Mouse (Mus musculus) skeletal muscle tissue, adult 2 months (tissue): ENCODE measurements around the gene Sfmbt2.

Experiments
- DNase-seq: peaks from one replicate; pipeline ENCODE4 v3.0.0-alpha.2; 2012; ENCODE audit warnings: low read depth, low spot score

Gene Sfmbt2

DNA sequence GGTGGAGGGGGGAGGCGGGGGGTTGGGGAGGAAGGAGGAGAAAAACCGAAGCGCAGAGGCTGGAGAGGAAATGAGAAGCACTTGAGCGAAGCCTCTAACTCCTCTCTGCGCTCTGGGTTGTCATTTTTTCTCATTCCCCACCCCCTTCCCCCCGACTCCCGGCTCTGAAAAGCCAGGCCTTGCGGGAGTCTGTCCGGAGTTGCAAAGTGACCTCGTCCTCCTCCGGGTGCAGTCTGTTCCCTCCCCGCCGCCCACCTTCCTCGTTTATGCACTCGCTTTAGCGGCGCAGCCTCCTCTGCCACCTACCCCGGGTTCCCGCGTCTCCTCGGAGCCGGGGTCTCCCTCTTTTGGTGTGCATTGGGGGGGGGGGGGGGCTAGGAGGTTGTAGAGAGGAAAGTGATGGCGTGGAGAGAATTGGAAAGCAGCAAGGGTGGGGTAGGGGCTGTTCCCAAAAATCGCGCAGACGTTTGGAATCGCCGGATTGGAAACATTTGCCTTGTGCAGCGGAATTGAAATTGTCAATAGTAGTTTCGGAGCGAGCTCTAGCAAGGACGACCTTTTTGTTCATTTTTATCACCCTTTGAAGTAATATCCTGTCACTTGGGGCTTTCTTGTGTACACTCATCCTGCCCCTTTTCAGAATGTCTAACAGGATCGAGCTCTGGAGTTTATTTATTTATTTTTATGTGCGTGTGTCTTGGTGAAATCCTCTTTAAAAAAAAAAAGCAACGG is 2.6 kb downstream of the Sfmbt2 start:
- no peak for DNase-seq

DNA sequence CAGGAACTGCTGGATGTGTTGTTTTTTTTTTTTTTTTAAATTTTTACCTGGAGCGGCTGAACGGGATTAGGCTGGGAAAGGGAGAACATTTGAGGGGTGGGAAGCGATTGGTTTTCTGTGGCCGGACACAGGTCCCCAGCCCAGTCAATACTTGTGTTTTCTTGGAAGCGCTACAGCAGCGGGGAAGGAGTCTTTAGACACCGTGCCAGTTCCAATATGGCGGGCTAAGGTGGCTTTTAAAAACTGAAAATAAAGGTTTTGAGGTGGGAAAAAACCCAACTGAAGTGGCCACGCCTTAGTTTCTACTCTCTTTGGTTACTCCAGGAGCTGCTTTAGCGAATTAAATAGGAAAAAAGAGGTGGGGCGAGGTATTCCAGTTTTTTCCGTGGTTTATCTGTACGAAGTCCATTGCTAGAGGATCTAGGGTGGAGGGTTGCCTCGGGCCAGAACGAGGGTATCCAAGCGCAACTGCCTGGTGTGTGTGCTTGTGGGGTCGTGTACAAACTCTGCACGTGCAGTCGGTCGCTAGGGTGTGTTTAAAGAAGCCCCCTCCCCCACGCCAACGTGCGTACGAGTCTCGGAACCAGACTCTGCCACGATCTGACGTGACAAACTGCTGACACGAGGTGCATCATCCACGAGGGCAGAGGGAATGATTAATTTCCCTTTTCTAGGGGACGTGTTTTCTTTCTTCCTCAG is 3.3 kb downstream of the Sfmbt2 start:
- DNase-seq: no peak

DNA sequence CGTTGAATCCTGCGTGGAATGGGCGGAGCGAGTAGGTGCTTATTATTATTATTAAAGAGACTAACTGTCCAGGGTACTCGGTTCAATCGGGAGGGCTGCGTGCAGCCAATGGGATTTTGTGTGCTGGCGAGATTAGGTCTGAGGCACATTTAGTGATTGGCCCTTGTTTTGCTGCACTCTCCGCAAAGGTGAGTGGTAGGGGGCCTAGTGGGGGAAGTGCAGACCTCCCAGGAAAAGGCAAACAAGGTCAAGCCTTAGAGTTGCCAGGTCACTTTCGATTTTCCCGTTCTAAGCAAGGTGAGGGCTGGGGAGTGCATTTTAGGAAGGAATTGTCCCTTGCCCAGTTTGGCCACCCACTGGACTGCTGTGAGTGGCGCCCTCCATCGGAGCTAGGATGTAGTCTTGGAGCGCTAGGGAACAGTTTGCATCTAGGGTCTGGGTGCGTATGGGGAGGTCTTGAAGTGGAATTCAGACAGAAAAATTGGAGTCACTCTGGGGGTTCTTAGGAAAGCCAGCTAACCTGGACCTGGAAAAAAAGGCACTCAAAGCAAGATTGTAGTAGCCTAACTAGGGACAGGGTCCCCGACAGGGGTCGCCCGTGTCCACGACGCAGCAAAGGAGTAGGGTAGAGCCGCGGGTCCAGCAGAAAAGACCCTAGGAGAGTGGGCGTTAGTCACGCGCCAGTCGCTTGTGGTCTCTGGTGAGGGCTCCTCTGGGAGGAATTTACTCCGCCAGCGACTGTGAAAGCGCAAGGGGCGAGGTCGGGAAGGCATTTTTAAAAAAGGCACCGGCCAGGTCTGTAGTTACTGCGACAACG is 4.1 kb downstream of the Sfmbt2 start:
- no peak for DNase-seq

DNA sequence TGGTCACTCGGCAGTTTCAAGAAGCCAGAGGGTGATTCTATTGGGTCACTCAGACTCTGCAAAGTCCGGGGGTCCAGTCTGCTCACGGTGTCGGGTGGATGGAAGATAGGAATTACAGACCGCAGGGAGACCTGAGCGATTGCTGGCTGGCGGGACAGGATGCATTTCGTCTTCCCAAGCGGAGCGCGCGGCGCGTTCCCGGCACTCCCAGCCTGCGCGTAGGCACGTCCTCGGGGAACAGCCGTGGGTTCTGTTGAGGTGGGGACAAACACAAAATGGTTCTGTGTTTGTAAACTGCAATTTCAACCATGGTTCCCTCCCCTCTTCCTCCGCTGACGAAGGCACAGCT is 4.7 kb downstream of the Sfmbt2 start:
- no peak for DNase-seq

DNA sequence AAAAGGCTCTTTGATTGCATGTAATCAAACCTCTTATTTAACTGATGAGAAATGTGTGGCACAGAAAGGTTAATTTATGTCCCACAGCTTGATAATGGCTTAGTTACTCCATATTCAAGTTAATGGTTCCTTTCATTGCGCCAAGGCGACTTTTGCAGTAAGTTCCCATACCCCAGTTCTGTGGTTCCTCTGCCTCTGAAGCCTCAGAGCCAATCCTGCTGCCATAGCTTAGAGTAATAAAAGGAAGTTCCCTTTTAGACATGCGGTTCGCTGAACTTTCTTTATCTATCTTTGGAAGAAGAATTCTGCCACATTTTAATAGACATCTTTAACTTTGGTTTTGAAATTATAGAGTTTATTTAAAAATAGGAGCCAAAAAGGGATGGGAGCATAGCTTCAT is 19.7 kb downstream of the Sfmbt2 start:
- no peak for DNase-seq

DNA sequence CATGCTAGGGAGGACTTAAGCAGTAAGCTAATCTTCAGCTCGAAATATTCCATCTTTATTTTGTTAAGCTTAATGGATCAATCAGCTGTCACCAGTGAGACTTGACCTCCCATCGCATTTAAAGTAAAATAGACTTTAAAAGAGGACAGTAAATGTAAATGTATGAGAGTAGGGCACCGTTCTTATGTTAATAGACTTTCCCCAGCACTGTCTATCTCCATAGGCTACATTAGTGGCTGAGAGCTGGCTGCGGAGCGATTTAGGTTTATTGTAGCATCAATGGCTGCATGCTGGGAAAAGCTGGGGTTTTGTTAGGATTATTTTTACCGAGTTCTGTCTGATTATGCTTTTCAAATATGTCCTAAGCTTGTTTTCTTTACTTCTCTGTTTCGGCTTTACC is 20.5 kb downstream of the Sfmbt2 start:
- DNase-seq: no peak

DNA sequence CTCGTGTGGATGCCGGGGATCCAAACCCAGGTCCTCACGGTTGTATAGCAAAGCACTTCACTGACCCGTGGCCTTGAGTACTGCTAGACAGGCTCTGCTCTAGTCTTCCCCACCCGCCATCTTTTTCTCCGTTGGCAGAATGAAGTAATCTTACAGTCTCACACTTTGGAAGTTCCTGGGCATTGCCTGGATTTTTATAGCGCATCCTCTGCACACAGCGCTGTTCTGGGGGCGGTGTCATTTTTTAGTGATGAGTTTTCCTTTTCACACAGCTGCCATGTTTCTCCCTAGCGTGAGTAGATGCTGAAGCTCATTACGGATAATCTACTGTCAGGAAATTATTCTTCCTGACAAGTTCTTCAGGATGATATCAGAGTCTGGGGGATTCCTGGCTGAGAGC is 24.8 kb downstream of the Sfmbt2 start:
- no peak for DNase-seq

DNA sequence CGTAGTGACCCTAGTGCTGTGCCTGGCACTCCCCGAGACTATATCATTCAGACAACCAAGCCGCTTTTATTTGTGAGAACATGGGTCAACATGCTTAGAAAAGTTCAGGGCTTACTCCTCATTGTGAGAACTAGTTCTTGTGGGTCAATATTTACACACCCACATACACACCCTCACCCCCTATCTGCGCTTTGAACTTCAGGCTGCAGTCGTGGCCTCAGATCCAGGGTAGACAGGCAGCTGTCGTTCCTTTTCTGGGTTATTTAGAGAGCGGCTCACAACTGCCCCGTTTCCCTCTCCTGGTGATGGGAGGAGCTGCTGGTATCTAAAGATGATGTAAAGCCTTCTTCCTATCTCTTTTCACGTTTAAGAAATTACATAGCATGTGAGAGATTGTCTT is 27.5 kb downstream of the Sfmbt2 start:
- no peak for DNase-seq

DNA sequence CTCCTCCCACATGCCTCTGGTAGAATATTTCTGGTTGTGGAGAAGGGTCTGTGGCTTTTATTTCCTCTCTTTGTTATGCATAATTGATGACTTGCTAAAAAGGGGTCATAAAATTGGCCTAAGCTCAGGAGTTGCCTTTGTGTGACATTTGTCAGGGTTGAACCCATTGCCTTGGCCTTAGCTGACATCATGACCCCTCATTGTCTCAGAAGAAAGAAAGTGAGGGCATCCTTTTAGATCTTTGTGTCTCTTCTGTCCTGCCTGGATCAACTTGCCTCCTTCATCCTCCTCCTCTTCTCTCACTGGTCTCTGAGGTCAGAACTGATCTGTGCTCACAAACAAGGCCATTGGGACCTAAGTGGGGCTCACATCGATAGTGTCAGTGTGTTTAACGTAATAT is 35.8 kb downstream of the Sfmbt2 start:
- no peak for DNase-seq

DNA sequence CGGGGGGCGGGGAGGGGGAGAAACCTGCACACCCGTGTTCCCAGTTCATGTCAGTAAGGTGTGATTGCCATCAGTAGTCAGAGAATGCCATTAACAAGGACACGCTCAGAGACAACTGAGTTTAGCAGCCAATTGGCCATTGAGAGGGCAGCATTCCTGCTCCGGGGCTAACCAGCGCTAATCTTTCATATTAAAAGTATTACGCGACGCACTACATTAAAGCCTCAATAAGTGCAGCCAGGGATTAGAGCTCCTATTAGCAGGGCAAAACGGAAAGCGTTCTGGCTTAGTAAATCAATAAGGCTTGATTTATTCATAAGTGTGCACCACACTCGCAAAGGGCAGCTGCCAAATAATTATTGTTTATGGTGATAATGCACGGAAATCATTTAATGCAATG is 39.1 kb downstream of the Sfmbt2 start:
- DNase-seq: no peak

DNA sequence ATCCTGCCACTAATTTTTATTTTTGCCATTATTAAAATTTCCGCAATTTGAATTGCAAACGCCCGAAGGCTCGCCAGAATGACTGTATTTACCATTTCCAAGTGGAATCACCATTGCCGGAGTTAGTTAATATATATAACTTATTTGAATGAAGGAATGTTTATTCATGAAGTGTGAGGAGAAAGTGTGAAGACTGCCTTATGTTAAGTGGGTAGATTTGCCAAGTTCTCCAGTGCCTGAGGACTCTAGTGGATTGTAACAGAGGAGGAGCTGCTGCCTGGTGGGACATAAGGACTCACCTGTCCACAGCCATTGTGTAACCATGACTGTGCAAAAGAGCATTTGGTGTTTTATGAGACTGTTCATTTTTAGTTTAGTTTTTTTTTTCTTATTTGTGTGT is 39.8 kb downstream of the Sfmbt2 start:
- DNase-seq: no peak

DNA sequence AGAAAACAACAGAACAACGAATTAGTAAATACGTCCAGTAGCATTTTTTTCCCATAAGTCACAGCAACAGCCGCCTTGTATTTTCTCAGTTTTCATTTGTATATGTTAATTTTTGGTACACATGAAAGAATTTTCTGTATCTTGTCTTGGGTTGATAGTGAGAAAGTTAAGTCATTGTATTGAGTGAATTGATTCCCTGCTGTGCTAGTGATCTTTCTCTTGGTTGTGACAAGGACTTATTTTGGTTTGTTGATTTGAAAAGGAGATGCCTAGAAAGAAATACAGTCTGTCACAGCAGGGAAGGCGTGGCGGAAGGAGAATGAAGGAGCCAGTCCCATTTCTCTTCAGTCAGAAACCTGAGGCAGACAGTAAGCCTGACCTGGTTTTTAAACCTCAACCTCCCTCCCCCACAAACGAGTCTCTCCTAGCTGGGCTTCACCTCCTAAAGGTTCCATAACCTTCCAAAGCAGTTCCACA is 50.7 kb downstream of the Sfmbt2 start:
- no peak for DNase-seq

DNA sequence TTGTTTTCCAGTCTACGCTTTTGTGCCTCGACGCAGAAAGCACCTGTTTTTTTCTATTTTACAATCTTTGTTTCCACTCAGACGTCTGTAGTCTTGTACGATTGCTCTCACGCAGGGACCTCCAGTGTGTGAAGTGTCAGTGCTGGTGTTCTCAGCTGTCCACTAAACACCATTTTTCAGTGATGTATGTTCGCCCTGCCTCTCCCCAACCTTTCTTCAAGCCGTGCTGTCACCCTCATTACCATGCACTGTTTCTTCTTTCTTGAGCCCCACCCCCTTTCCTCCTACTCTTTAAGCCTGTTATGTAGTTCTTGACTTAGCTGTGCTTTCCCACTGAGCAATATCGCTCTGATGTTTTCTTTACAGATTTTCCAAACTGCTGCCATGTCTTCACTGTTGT is 67.0 kb downstream of the Sfmbt2 start:
- no peak for DNase-seq

DNA sequence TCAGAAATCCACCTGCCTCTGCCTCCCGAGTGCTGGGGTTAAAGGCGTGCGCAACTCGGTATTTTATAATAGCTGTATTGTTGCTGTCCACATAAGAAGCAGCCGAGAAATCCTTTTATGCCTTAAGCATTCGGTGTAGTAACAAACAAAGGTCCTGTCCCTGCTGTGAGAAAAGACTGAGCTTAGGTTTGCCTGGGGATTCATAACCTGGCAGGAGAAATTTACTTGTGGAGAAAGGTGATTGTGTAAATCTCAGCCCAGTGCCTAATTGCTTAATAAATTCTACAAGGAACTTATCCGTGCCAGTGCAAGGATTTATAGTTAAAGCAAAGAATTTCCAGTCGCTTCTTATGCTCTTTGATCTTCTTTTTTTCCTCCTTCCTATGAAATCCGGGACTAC is 71.5 kb downstream of the Sfmbt2 start:
- DNase-seq: no peak

DNA sequence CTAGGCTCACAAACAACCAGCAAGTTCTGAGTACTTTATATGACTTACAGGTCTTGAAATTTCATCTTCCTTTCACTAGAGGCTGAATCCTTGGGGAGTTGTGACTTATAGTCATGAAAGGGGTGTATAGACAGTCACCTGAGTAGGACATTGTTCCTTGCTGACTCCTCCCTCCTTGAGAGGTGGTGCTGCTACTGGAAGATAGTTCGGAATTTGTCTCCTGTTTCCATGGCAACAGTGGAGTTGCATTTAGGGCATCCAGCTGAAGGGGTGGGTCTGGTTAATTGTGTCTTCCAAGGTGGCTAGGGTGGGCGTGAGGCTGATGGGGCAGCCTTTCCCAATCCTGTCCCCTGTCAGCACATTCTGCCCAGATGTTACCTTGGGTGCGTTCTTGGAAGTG is 83.3 kb downstream of the Sfmbt2 start:
- no peak for DNase-seq

DNA sequence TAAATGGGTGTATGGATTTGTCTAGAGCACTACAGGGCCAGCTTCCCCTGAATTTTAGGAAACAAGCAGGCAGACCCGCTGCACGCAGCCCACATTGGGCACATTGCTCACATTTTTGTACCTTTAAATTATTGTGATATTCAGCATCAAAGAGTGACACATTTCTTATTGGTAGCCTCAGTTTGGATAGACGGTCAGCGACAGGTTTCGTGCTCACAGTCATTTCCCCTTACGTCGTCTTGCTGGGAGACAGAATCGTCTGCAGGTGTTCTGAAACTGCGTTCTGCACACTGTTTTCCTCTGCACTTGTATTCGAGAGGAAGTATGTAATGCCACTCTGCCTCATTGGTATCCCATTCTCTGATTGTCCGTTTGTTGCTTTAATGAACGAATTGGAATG is 88.0 kb downstream of the Sfmbt2 start:
- no peak for DNase-seq

DNA sequence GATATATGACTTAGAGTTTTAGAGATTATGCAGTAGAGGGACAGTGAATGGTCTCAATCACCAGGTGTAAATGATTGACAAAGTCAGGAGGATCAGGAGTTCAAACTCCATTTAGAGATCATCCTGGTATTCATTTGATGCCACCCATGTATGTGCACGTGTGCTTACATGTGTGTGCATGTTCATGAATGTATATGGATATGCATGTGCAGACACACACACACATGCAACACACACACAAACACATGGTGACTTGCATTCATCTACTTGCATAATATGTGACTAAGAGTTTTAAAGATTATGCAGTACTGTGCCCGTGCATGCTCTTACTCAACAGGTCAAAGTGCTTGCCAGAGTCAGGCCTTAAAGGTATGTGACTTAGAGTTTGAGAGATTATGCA is 146.2 kb downstream of the Sfmbt2 start:
- DNase-seq: no peak

DNA sequence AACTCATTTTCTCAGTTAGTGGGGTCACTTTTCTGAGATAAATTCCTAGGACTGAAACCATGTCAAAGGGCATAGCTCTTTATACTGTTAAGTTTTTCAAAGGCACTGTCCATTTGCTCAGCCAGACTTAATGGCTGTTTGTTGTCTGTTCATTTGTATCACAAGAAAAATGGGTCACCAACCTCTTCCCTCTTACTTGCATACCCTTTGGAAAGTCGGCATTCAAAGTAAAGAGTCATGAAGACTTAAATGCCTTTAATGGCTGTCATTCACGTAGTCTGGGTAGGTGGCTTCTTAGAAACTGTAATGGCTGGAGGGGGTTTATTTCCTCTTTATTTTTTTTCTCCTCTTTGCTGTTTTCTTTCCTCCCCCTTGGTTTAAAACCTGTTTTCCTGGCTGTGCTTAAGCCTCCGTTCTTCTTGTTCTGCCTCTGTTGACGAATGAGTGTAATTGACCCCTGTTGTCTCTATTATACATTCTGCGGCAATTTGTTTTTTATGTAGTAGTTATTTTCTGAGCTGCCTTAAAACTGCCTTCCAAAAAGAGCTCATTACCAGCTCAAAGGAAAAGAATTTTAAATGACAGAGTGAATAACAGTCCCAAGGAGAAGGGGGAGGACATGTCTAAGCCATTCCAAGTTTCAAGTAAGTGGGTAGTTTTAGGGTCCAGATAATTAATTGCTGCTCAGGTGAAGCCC is 151.6 kb downstream of the Sfmbt2 start:
- no peak for DNase-seq

DNA sequence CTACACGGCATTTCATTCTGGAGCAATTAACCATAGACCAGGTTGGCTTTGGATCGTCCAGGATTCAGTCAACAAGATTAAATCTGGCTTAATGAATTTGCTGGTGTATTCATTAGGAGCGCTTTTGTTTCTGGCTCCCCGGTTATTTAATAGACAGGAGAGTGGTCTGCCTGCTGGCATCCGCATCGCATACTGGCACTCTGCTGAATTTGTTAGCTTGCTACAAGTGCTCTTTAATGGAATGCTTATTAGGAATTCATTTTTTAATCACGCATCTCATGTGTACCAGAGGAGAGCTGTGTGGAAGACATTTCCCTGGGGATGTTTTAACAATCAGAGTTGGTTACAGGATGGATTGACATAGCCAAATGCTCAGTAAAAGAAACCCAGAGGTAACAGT is 155.3 kb downstream of the Sfmbt2 start:
- DNase-seq: no peak

DNA sequence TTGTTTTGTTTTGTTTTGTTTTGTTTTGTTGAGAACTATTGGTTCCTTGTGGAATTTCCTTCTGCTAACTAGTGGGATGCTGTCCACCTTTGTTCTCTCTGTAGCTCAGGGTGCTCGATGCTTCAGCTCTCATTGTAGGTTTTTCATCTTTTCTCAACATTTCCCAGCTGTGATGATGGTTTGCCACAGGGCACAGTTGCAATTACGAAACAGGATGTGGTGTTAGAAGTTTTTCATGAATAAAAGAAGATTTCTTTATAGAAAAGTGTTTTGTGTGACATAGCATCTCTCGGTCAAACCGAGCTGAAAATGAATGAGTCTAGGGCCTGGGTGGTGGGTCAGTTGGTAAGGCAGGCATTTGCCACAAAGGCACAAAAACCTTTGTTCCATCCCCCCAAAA is 171.5 kb downstream of the Sfmbt2 start:
- DNase-seq: no peak

DNA sequence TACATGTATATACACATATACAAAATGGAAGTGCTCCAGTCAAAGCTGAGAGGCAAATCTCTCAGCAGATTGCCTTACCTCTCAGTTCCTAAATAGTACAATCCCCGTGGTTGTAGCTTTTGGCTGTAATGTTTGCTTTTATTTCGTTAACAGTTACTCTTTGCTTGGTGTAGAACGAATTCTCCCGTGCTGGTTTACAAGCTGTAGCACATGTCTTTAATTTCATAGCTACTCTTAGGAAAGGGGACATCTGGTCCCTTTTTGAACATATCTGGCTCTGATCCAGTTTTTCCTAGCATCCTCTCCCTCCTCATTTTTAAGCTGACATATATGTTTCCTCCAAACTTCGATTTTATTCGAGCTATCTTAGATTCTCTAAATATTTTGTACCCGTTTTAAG is 172.1 kb downstream of the Sfmbt2 start:
- no peak for DNase-seq

DNA sequence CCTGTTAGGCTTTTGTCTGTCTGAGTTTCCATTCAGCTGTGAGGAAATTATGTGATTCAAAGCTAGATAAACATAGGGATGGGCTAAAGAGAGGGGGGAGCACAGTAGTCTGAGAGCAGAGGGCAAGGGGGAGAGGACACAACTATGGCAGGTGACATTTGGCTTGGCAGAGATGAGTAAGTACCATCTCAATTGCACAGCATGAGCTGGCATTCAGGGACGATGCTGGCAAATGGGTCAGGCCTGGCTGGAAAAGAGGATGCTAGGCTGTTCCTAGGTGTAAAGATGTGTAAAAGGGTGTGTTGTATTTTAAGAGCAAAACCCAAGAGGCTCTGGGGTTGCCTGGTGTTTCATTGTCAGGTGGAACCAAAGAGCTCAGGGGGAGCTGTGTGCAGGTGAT is 188.5 kb downstream of the Sfmbt2 start:
- no peak for DNase-seq
